Mouse (Mus musculus): Measurements from ENCODE around the gene Notch1. TPM values are rescaled to one million over a fixed set of nuclear protein-coding genes. Genes with fewer than 3 reads are reported as not detected.

Gene Notch1
- polyA plus RNA-seq, 1 experiment from 2014 or later, result 29.9 TPM

- Histone ChIP-seq H3K36me3 (ENCODE audit: control insufficient read depth, insufficient read depth, low read length) (no peaks in the 10 kb centered on the region), H3K9me3 (ENCODE audit: control insufficient read depth, low read length) (no peaks in the 10 kb centered on the region), H3K4me3 (ENCODE audit: low read depth, low read length) (no peak overlapping the region), H3K27me3 (replicated peaks; ENCODE audit: control insufficient read depth, insufficient read depth, low read length) (no peaks in the 10 kb centered on the region), H3K4me2 (ENCODE audit: low read depth, low read length) (no peak overlapping the region), H3K4me1 (ENCODE audit: control insufficient read depth, insufficient read depth, low read length) (peaks cover 14% of the 10 kb centered on the region), H3K9ac (ENCODE audit: low read depth, low read length) (no peak overlapping the region), H3K27ac (replicated peaks; ENCODE audit: low read depth, low read length) (no peak overlapping the region)
- 58% methylated on average over 2 of the region's 2 CpGs for WGBS
- ATAC-seq (ENCODE audit: low read depth), result no peak
- DNase-seq (ENCODE audit: low spot score), result no peak
Observed at GRCm38 (mm10) chr2:26539516-26539915, 23.1 kb upstream of the Notch1 start.

DNA sequence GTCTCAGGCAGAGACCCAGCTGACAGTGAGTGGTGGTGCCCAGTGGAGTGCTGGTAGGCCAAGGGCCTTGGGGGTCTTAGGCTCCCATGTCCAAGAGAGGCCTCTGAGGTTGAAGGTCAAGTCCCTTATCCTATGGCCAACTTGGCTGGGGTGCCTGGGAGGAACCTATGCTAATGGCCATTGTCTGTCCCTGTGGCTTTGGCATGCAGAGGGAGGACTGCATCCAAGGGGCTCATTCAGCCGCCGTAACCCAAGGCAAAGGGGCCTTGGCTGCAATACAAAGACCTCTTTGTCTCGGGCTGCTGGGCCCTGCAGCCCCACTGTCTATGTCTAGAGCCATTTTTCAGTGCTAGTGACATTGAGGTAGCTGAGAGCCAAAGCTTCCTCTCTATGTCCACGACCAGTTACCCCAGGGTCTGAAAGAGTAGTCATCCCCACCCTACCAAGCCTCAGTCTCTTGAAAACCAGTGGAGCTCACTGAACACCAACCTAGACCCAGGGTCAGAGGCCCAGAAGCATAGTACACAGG, 19.1 kb upstream of the Notch1 start:
- no peak overlapping the region for H3K9ac ChIP-seq (ENCODE audit: low read depth, low read length)
- no peak overlapping the region for H3K4me3 ChIP-seq (ENCODE audit: low read depth, low read length)
- no peak overlapping the region for H3K4me2 ChIP-seq (ENCODE audit: low read depth, low read length)
- no peaks in the 10 kb centered on the region for H3K9me3 ChIP-seq (ENCODE audit: control insufficient read depth, low read length)
- DNase-seq (ENCODE audit: low spot score) (peak; percentile 57), ATAC-seq (ENCODE audit: low read depth) (no peak)
- no peaks in the 10 kb centered on the region for H3K27me3 ChIP-seq (replicated peaks; ENCODE audit: control insufficient read depth, insufficient read depth, low read length)
- WGBS, result 36% methylated on average over 4 of the region's 4 CpGs
- no peaks in the 10 kb centered on the region for H3K36me3 ChIP-seq (ENCODE audit: control insufficient read depth, insufficient read depth, low read length)
- no peak overlapping the region for H3K27ac ChIP-seq (replicated peaks; ENCODE audit: low read depth, low read length)
- H3K4me1 ChIP-seq (ENCODE audit: control insufficient read depth, insufficient read depth, low read length), result peaks cover 4% of the 10 kb centered on the region; the same call in 1 of the 2 replicates

DNA sequence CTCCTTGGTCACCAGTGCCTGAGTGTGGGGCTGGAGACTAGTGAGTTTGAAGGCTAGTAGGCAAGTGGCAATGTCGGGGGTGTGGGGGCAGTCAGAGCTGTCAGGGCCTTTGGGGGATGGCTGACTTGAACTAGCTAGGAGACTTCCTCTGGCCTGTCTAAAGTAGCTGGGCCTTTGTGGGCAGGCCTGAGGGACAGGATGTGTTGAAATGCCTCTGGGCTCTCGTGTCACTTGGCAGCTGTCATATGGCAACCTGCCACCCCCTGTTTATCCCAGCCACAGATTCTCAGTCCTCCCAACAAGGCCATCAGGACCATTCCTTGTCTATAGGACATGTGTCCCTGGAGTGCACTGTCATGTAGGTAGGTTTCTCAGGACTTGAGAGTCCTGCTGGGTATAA, 18.2 kb upstream of the Notch1 start:
- no peaks in the 10 kb centered on the region for H3K9me3 ChIP-seq (ENCODE audit: control insufficient read depth, low read length)
- H3K36me3 ChIP-seq (ENCODE audit: control insufficient read depth, insufficient read depth, low read length), result no peaks in the 10 kb centered on the region
- H3K27me3 ChIP-seq (replicated peaks; ENCODE audit: control insufficient read depth, insufficient read depth, low read length), result no peaks in the 10 kb centered on the region
- H3K4me1 ChIP-seq (ENCODE audit: control insufficient read depth, insufficient read depth, low read length), result peaks cover 4% of the 10 kb centered on the region; the same call in 1 of the 2 replicates
- ATAC-seq (ENCODE audit: low read depth) (no peak), DNase-seq (ENCODE audit: low spot score) (peak; percentile 21)
- no peak overlapping the region for H3K9ac ChIP-seq (ENCODE audit: low read depth, low read length)
- no peak overlapping the region; the same call in 1 of the 2 replicates for H3K27ac ChIP-seq (replicated peaks; ENCODE audit: low read depth, low read length)
- H3K4me2 ChIP-seq (ENCODE audit: low read depth, low read length), result no peak overlapping the region
- no peak overlapping the region for H3K4me3 ChIP-seq (ENCODE audit: low read depth, low read length)
- WGBS, result 72% methylated on average over 2 of the region's 2 CpGs

DNA sequence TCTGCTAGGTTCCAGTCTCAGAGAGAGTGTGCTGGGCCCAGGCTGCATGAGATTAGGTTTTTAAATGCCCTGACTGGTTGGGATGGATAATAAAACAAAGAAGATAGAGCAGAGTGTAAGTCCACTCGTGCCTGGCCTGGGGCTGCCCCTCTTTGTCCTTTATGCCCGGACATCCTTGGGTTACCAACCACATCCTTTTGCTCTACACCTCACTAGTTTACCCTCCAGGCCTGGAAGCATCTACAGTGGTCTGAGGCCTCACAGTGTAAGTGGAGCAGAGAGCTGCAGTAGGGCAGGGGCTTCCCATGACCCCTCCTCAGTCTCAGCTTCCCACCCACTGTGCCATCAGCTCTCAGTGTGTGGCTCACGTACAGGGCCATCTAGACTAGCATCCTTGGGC, 17.7 kb upstream of the Notch1 start:
- no peak overlapping the region for H3K27ac ChIP-seq (replicated peaks; ENCODE audit: low read depth, low read length)
- H3K4me1 ChIP-seq (ENCODE audit: control insufficient read depth, insufficient read depth, low read length), result peaks cover 4% of the 10 kb centered on the region; the same call in 1 of the 2 replicates
- H3K27me3 ChIP-seq (replicated peaks; ENCODE audit: control insufficient read depth, insufficient read depth, low read length), result no peaks in the 10 kb centered on the region
- H3K9ac ChIP-seq (ENCODE audit: low read depth, low read length), result no peak overlapping the region
- no peaks in the 10 kb centered on the region for H3K36me3 ChIP-seq (ENCODE audit: control insufficient read depth, insufficient read depth, low read length)
- DNase-seq (ENCODE audit: low spot score) (no peak), ATAC-seq (ENCODE audit: low read depth) (no peak)
- H3K4me2 ChIP-seq (ENCODE audit: low read depth, low read length), result no peak overlapping the region
- 76% methylated on average over 3 of the region's 3 CpGs for WGBS
- H3K9me3 ChIP-seq (ENCODE audit: control insufficient read depth, low read length), result no peaks in the 10 kb centered on the region
- no peak overlapping the region for H3K4me3 ChIP-seq (ENCODE audit: low read depth, low read length)

DNA sequence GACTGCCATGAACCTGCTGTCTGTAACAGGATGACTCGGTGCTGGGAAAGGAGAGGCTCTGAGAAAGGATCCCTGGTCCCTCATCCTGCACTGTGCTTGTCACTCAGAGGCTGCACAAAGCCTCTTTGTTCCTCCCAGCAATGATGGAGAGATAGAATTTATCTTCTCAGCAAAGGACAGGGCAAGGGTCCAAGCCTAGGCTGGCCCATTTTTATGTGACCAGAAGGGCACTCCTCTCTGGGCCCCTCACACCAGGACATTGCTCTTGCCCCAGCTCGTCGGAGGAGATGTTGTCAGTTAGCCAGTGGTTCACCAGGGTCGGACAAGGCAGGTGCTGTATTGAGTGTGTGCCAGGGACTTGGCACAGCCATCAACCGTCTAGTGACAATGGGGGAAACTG, 16.8 kb upstream of the Notch1 start:
- H3K36me3 ChIP-seq (ENCODE audit: control insufficient read depth, insufficient read depth, low read length), result no peaks in the 10 kb centered on the region
- no peak overlapping the region for H3K9ac ChIP-seq (ENCODE audit: low read depth, low read length)
- WGBS, result 28% methylated on average over 5 of the region's 5 CpGs
- peak; percentile 21 for DNase-seq (ENCODE audit: low spot score)
- H3K9me3 ChIP-seq (ENCODE audit: control insufficient read depth, low read length), result no peaks in the 10 kb centered on the region
- peaks cover 4% of the 10 kb centered on the region; the same call in 1 of the 2 replicates for H3K4me1 ChIP-seq (ENCODE audit: control insufficient read depth, insufficient read depth, low read length)
- no peak overlapping the region for H3K4me3 ChIP-seq (ENCODE audit: low read depth, low read length)
- ATAC-seq (ENCODE audit: low read depth), result no peak
- H3K27me3 ChIP-seq (replicated peaks; ENCODE audit: control insufficient read depth, insufficient read depth, low read length), result no peaks in the 10 kb centered on the region
- no peak overlapping the region for H3K4me2 ChIP-seq (ENCODE audit: low read depth, low read length)
- H3K27ac ChIP-seq (replicated peaks; ENCODE audit: low read depth, low read length), result no peak overlapping the region

DNA sequence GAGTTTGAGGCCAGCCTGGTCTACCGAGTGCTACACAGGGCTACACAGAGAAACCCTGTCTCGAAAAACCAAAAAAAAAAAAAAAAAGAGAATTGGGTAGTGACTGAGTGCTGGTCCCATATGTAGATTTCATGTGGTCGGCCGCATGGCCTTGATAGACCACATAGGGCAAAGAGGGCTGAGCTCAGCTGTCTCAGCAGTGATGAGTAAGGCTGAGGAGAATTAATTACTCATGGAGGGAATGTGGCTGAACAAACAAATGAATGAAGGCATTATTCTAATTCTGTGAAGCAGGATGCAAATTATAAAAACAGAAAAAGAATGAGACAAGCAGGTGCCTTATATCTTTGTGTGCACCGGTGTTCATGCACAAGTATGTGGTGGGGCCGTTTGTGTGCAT, 15.4 kb upstream of the Notch1 start:
- no peak for ATAC-seq (ENCODE audit: low read depth)
- Histone ChIP-seq H3K27ac (replicated peaks; ENCODE audit: low read depth, low read length) (no peak overlapping the region), H3K9me3 (ENCODE audit: control insufficient read depth, low read length) (no peaks in the 10 kb centered on the region), H3K4me2 (ENCODE audit: low read depth, low read length) (no peak overlapping the region), H3K9ac (ENCODE audit: low read depth, low read length) (no peak overlapping the region), H3K4me1 (ENCODE audit: control insufficient read depth, insufficient read depth, low read length) (peaks cover 9% of the 10 kb centered on the region; the same call in 1 of the 2 replicates), H3K36me3 (ENCODE audit: control insufficient read depth, insufficient read depth, low read length) (no peaks in the 10 kb centered on the region), H3K27me3 (replicated peaks; ENCODE audit: control insufficient read depth, insufficient read depth, low read length) (no peaks in the 10 kb centered on the region), H3K4me3 (ENCODE audit: low read depth, low read length) (no peak overlapping the region)
- no peak for DNase-seq (ENCODE audit: low spot score)
- WGBS, result 81% methylated on average over 6 of the region's 6 CpGs

DNA sequence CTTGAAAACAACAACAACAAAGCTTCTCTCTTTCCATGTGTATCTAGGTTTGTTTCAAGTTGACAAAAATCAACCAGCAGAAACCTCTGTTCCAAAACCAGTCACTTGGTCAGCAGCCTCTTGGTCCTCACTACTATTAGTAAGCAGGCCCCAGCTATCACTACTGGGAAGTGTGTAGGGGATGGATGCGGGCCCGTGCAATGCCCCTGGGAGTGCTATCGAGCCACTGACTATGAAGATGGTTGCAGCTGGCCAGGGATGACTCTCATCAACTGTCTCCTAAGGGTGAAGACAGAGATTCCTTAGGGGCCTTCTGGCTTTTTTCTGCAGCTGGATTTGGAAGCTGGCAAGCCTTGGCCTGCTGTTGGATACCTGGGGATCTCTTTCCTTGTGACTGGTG, 13.4 kb upstream of the Notch1 start:
- Histone ChIP-seq H3K4me1 (ENCODE audit: control insufficient read depth, insufficient read depth, low read length) (peaks cover 20% of the 10 kb centered on the region), H3K27me3 (replicated peaks; ENCODE audit: control insufficient read depth, insufficient read depth, low read length) (no peaks in the 10 kb centered on the region), H3K4me3 (ENCODE audit: low read depth, low read length) (no peak overlapping the region), H3K36me3 (ENCODE audit: control insufficient read depth, insufficient read depth, low read length) (no peaks in the 10 kb centered on the region), H3K9me3 (ENCODE audit: control insufficient read depth, low read length) (no peaks in the 10 kb centered on the region), H3K27ac (replicated peaks; ENCODE audit: low read depth, low read length) (no peak overlapping the region), H3K4me2 (ENCODE audit: low read depth, low read length) (no peak overlapping the region), H3K9ac (ENCODE audit: low read depth, low read length) (no peak overlapping the region)
- no peak for DNase-seq (ENCODE audit: low spot score)
- 70% methylated on average over 3 of the region's 3 CpGs for WGBS
- no peak for ATAC-seq (ENCODE audit: low read depth)

DNA sequence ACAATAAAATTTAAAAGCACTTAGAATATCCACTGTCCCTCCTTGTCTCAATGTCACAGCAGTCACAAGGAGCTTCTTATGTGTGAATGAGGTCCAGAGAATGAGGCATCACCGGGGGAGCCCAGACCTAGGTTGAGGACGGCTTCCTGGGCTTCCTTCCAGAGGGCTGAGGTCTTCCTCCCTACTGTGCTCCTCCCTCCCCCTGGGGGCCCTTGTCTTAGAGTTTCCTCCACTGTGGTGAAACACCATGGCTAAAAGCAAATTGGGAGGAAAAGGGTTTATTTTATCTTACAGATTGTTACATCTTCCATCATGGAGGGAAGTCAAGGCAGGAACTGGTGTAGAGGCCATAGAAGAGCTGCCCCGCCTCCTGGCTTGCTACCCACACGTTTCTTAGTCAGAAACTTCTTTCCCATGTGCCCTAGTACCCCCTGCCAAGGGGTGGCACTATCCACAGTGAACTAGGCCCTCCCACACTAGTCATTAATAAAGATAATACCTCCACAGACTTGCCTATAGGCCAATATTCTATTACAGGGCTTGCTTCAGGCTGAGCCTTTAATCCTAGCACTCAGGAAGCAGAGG, 12.8 kb upstream of the Notch1 start:
- H3K9ac ChIP-seq (ENCODE audit: low read depth, low read length), result no peak overlapping the region
- H3K9me3 ChIP-seq (ENCODE audit: control insufficient read depth, low read length), result no peaks in the 10 kb centered on the region
- H3K4me1 ChIP-seq (ENCODE audit: control insufficient read depth, insufficient read depth, low read length), result peaks cover 23% of the 10 kb centered on the region
- H3K27me3 ChIP-seq (replicated peaks; ENCODE audit: control insufficient read depth, insufficient read depth, low read length), result no peaks in the 10 kb centered on the region
- H3K36me3 ChIP-seq (ENCODE audit: control insufficient read depth, insufficient read depth, low read length), result no peaks in the 10 kb centered on the region
- DNase-seq (ENCODE audit: low spot score) (no peak), ATAC-seq (ENCODE audit: low read depth) (no peak; the same call in 1 of the 2 replicates)
- no peak overlapping the region for H3K4me2 ChIP-seq (ENCODE audit: low read depth, low read length)
- H3K4me3 ChIP-seq (ENCODE audit: low read depth, low read length), result no peak overlapping the region
- 59% methylated on average over 4 of the region's 4 CpGs for WGBS
- H3K27ac ChIP-seq (replicated peaks; ENCODE audit: low read depth, low read length), result no peak overlapping the region
